Mouse (Mus musculus): ENCODE data around the gene Prkar1b.

GRCm38 (mm10) chr5:138999716-139000115 is 150.1 kb downstream of the Prkar1b start:
- TF ChIP-seq USF1 (IDR thresholded peaks at IDR 0.05; ENCODE audit: low read depth) = no peak
- TF ChIP-seq CTCF (IDR thresholded peaks at IDR 0.05; ENCODE audit: control insufficient read depth, insufficient read depth, insufficient read length) = no peak
- no peak for TF ChIP-seq CEBPB (IDR thresholded peaks at IDR 0.05; ENCODE audit: low read depth)
- no peak for TF ChIP-seq MYOD1 (IDR thresholded peaks at IDR 0.05; ENCODE audit: control insufficient read depth, insufficient read length, low read depth)
- no peak for TF ChIP-seq MYOG (IDR thresholded peaks at IDR 0.05; ENCODE audit: control insufficient read depth, extremely low read depth, insufficient read length)
- TF ChIP-seq MAX (IDR thresholded peaks at IDR 0.05) = no peak

All from C2C12 (cell line).